Mouse (Mus musculus) layer of hippocampus, postnatal 25 days (tissue): ENCODE measurements around the gene Olfr1124. TPM values are rescaled to one million over a fixed set of nuclear protein-coding genes. Genes with fewer than 3 reads are reported as not detected.
"Not testable (repeated sequence)": the region's sequence is repeated elsewhere in the genome, so short reads cannot be mapped to it uniquely, and the experiment has no call there.

Source experiments
- DNase-seq, 2 experiments: peaks; one replicate each; pipeline ENCODE4 v3.0.0; 2022; ENCODE audit warnings: mixed read lengths in 2 of 2, low spot score in 1 of 2; ENCODE audit errors: extremely low spot score in 1 of 2
- total RNA-seq, 2 experiments: library from RNA; stranded (reverse); gene quantifications; 2 replicates each; pipeline ENCODE4 v1.2.3; 2021

The Olfr1124 gene
- total RNA-seq: not detected

DNA sequence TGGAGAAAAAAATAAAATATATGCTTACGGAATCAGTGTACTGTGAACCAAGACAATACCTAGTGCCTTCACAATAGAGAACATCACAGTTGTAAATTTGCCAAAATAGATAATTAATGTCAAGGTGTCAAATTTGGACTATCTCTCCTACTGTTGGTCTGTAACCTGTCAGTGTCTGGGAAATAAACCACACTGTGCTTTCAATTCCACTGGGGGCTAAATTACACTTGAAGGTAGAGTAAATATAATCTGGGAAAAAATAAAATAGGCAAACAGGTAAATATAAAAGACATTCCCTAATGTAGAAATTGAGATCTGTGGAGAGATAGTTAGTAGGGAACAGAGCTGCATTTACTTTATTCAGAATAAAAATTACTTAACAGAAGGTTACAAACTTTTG lies at the start of gene Olfr1124:
Gene Olfr1124 (plus strand): TSS at position 301 of the 400 bp plus-strand sequence.
- DNase-seq: no peak

DNA sequence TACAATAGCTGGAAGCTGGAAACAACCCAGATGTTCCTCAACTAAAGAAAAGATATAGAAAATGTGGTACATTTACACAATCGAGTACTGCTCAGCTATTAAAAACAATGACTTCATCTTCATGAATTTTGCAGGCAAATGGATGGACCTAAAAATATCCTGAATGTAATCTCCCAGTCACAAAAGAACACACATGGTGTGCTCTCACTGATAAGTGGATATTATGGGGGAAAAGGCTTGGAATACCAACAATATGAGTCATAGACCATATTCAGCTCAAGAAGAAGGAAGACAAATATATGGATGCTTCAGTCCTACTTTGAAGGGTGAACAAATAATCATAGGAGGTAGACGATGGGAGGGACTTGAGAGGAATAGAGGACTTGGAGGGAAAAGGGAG lies 46.1 kb upstream of the Olfr1124 start:
- DNase-seq: no peak

DNA sequence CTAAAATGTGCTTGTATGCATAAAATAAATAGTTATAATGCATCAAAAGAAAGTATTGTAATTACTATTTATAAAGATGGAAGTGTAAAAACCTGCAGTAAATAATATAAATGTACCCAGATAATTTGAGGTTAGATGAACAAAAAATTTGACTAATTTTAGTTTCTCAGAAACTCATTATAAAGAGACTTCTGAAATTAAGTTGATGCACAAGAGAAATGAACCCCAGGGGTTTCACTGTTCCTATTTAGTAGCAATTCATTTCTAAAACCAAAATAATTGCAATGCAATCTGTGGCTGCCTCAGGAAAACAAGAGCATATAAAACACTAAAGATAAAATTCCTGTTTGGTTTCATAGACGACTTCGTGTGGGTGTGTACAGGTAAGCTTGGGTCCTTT lies 44.5 kb upstream of the Olfr1124 start, which contains the start of gene Olfr1122:
Gene Olfr1122 (plus strand): TSS at position 301 of the 400 bp plus-strand sequence.
- no peak for DNase-seq

DNA sequence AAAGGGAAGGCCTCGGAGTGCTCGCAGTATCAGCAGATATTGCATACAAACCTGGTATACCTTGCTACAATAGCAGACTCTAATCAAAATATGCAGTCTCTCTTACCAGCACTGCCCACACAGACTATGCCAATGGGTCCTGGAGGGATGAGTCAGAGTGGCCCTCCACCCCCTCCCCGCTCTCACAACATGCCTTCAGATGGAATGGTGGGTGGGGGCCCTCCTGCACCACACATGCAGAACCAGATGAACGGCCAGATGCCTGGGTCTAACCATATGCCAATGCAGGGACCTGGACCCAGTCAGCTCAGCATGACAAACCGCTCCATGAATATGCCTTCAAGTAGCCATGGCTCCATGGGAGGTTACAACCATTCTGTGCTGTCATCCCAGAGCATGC lies 36.5 kb upstream of the Olfr1124 start:
- not testable (repeated sequence) for DNase-seq

DNA sequence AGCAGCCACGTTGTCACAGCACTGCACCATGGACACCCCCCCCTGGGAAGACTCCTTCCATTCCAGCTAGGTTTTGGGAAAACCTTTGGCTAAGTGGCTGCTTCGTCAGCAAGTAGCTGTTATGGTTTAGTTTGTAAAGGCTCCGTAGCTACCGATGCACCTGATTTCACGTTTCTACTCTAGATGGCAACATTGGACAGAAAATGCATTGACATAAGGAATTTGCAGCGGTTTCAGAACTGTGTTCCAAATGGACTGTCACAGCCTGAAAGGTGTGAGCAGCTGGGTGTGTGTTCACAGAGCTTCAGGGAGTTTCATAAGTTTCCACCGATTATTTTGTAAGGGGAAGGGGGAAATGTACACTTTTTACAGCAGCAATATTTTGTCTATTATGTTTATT lies 35.4 kb upstream of the Olfr1124 start:
- DNase-seq: not testable (repeated sequence)

DNA sequence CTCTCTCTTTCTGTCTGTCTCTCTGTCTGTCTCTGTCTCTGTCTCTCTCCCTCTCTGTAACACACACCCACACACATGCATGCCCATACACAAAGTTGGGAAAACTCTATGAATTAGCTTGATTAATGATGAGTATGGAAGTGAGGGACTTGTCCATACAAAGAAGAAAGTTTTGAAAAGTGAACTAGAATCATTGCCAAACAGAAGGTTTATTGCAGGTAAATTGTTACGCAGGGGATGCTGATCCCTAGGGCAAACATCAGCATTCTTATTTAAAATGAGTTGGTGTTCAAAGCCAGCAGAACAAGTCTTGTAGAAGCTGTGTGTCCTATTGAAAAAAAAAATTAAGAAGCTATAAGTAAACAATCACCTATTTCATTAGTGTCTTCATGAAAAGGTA lies 13.7 kb upstream of the Olfr1124 start, which contains the start of gene Olfr1123:
Gene Olfr1123 (plus strand): TSS at position 301 of the 400 bp plus-strand sequence.
- DNase-seq: no peak

DNA sequence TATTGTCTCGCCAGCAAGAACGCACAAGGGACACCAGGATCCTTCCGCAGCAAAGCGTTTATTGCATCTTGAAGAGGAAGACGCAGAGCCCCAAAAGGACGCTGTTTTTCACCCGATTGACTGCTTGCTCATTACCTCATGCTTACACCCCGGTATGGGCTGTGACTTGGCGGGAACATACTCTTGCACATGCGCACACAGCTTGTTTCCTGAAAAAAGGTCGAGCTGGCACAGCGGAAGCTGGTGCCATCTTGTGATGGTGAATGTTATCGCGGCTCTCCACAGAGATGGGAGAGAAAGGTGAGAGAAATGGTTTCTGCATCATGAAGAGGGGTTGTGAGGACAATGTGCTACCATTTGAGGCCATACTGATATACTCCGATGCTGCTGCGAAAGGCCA lies 7.7 kb downstream of the Olfr1124 start:
- DNase-seq: no peak

DNA sequence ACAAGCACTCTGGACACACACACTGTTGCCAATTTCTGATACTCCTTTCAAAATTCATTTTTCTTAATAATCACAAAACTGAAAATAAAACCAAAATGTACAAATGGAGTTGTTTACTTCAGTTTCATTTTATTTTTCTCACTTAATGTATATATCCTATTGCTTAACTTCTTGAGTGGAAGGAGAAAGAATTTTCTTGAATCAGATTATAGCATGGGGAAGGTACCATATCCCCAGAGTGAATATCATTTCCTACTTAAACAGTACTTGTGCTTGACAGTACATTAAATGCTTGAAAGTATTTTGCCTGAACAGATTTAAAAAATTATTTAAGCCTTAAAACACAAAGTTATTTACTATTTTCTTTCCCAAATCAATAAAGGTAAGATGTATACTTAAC lies 23.6 kb downstream of the Olfr1124 start, which contains the start of gene Olfr1126:
Gene Olfr1126 (plus strand): TSS at position 301 of the 400 bp plus-strand sequence.
- DNase-seq: no peak

DNA sequence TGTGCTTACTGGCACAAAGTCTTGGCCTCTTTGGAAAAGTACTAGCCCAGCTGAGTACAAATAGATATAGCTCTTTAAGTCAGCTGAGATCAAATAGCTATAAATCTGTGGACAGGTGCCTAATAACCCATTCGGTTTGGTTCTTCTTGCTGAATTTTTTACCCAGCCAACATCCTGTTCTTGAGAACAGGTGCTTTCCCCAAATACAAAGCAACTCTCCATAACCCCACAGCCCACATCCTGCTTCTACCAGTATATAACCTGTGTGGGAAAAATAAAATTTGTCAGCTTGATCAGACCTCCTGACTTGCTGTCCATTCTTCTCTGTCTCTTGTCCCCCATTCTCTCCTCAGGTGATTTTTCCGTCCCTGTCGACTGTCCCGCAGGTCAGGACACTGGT lies 31.7 kb downstream of the Olfr1124 start:
- DNase-seq: no peak

DNA sequence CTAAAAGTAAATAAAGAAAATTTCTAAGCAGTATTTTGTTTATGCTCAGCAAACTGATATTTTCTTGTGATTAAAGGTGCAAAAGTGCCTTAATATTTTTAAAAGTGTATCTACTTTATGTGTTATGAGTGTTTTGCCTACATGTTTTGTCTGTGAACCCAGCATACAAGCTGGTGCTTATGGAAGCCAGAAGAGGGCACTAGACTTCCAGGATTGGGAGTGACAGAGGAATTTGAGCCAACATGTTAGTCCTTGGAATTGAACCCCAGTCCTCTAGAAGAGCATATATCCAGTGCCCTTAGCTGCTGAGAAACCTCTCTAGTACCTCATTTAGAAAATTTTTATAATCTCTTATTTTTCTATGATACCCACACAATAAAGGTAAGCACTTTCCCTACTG lies 50.1 kb downstream of the Olfr1124 start:
- no peak for DNase-seq

DNA sequence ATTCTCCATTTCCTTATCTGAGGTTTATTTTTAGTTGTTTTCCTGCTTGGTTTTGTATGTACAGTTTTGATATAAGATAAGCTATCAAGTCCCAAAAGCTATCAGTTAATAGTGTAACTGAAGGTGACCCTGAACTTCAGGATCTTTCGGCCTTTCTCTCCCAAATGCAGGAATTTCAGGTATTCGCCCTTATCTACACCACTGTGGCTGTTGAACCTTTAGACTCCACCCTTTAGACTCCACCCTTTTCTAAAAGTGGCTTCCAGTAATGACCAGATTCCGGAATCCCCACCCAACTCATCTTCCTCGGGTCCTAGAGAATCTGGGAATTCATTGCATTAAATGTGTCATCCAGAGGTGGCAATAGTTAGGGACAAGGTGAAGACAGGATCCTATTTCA lies 51.1 kb downstream of the Olfr1124 start:
- no peak for DNase-seq

DNA sequence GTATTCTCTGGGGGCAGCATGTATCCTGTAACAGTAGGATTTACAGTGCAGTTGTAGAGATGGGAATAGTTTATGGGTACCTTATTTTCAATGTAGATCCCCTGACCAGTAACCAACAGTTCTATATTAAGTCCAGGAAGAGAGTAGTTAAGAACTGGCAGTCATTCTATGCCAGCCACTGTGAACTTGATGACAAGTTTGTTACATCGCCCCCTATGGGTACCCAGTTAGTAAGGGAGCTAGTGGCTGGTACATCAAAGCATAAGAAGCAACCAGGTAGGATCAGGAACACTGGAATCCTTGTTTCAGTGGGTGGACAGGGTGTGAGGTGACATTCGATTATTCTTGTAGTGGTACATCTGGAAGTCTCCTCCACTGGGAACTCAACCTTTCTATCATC lies 52.2 kb downstream of the Olfr1124 start:
- DNase-seq: no peak

Other genes with a start within 250 kb of the Olfr1124 start
- gene Olfr1112, start 242.5 kb upstream of the Olfr1124 start, total RNA-seq: not detected
- gene Olfr1113, start 221.3 kb upstream of the Olfr1124 start, total RNA-seq: not detected
- gene Olfr1115, start 182.3 kb upstream of the Olfr1124 start, total RNA-seq: not detected
- gene Olfr1116, start 162.7 kb upstream of the Olfr1124 start, total RNA-seq: not detected
- gene Olfr1118, start 122.7 kb upstream of the Olfr1124 start, total RNA-seq: not detected
- gene Olfr1120, start 75.5 kb upstream of the Olfr1124 start, total RNA-seq: not detected
- gene Olfr1121, start 60.4 kb upstream of the Olfr1124 start, total RNA-seq: not detected
- not detected for gene Olfr1122, start 44.4 kb upstream of the Olfr1124 start, total RNA-seq
- not detected for gene Olfr1123, start 13.6 kb upstream of the Olfr1124 start, total RNA-seq
- gene Olfr1126, start 23.7 kb downstream of the Olfr1124 start, total RNA-seq: not detected
- not detected for gene Pramel7, start 66.8 kb downstream of the Olfr1124 start, total RNA-seq
- gene Pramel6, start 76.3 kb downstream of the Olfr1124 start, total RNA-seq: not detected
- not detected for gene Olfr153, start 101.5 kb downstream of the Olfr1124 start, total RNA-seq
- gene Olfr1128, start 115.3 kb downstream of the Olfr1124 start, total RNA-seq: not detected
- not detected for gene Olfr1129, start 143.6 kb downstream of the Olfr1124 start, total RNA-seq
- gene Olfr1130, start 175.9 kb downstream of the Olfr1124 start, total RNA-seq: not detected
- gene Olfr1131, start 196.8 kb downstream of the Olfr1124 start, total RNA-seq: not detected
- not detected for gene Olfr1132, start 207.3 kb downstream of the Olfr1124 start, total RNA-seq
- not detected for gene Olfr1133, start 217.1 kb downstream of the Olfr1124 start, total RNA-seq
- gene Olfr1134, start 228.2 kb downstream of the Olfr1124 start, total RNA-seq: not detected
- not detected for gene Olfr1135, start 243.4 kb downstream of the Olfr1124 start, total RNA-seq